Mouse (Mus musculus): ENCODE data around the gene Rbm7. TPM values are rescaled to one million over a fixed set of nuclear protein-coding genes. Genes with fewer than 3 reads are reported as not detected.
A peak's percentile ranks its signal among the peaks of the same experiment; 100 is the strongest.
"Not testable (repeated sequence)": the region's sequence is repeated elsewhere in the genome, so short reads cannot be mapped to it uniquely, and the experiment has no call there.

The Rbm7 gene
- polyA plus RNA-seq, 1 experiment from 2014 or later = 73.8 TPM

- WGBS = 13% methylated on average over 1 of the region's 1 CpGs
- H3K27me3 ChIP-seq (ENCODE audit: control insufficient read depth, insufficient read depth, low read depth, low read length) = no peaks in the 10 kb centered on the region
- no peaks in the 10 kb centered on the region for H3K4me1 ChIP-seq (ENCODE audit: control insufficient read depth, insufficient read depth, low read length)
- H3K4me2 ChIP-seq (ENCODE audit: low read length) = no peak overlapping the region
- no peak for ATAC-seq
- H3K9ac ChIP-seq (ENCODE audit: low read depth, low read length) = no peak overlapping the region
- H3K27ac ChIP-seq (ENCODE audit: low read length) = no peak overlapping the region
- no peaks in the 10 kb centered on the region for H3K36me3 ChIP-seq (ENCODE audit: control insufficient read depth, insufficient read depth, low read length)
- no peak overlapping the region for H3K4me3 ChIP-seq (ENCODE audit: low read depth, low read length)
- no peaks in the 10 kb centered on the region for H3K9me3 ChIP-seq (replicated peaks; ENCODE audit: control insufficient read depth, low read length, poor library complexity, severe bottlenecking)
Observed at GRCm38 (mm10) chr9:48525566-48525965, 30.5 kb upstream of the Rbm7 start.

GRCm38 (mm10) chr9:48520405-48520804, 25.3 kb upstream of the Rbm7 start:
- H3K4me1 ChIP-seq (ENCODE audit: control insufficient read depth, insufficient read depth, low read length); H3K4me2 ChIP-seq (ENCODE audit: low read length); H3K36me3 ChIP-seq (ENCODE audit: control insufficient read depth, insufficient read depth, low read length); H3K9ac ChIP-seq (ENCODE audit: low read depth, low read length); H3K4me3 ChIP-seq (ENCODE audit: low read depth, low read length); ATAC-seq; H3K27me3 ChIP-seq (ENCODE audit: control insufficient read depth, insufficient read depth, low read depth, low read length); H3K9me3 ChIP-seq (replicated peaks; ENCODE audit: control insufficient read depth, low read length, poor library complexity, severe bottlenecking); H3K27ac ChIP-seq (ENCODE audit: low read length): not testable (repeated sequence)
- no CpG with 5 or more reads among the region's 7 CpGs for WGBS

GRCm38 (mm10) chr9:48517372-48518130, 22.5 kb upstream of the Rbm7 start:
- Histone ChIP-seq H3K27ac (ENCODE audit: low read length) (peak overlapping the region; percentile 67), H3K36me3 (ENCODE audit: control insufficient read depth, insufficient read depth, low read length) (no peaks in the 10 kb centered on the region), H3K27me3 (ENCODE audit: control insufficient read depth, insufficient read depth, low read depth, low read length) (no peaks in the 10 kb centered on the region), H3K4me3 (ENCODE audit: low read depth, low read length) (peak overlapping the region; percentile 7; the same call in 1 of the 2 replicates), H3K4me1 (ENCODE audit: control insufficient read depth, insufficient read depth, low read length) (peaks cover 5% of the 10 kb centered on the region), H3K9me3 (replicated peaks; ENCODE audit: control insufficient read depth, low read length, poor library complexity, severe bottlenecking) (no peaks in the 10 kb centered on the region), H3K4me2 (ENCODE audit: low read length) (peak overlapping the region; percentile 47), H3K9ac (ENCODE audit: low read depth, low read length) (peak overlapping the region; percentile 54; the same call in 1 of the 2 replicates)
- WGBS = 42% methylated on average over 19 of the region's 19 CpGs
- peak; percentile 39; the same call in 1 of the 2 replicates for ATAC-seq

GRCm38 (mm10) chr9:48516615-48517371, 21.7 kb upstream of the Rbm7 start:
- Histone ChIP-seq H3K4me2 (ENCODE audit: low read length) (peak overlapping the region; percentile 47), H3K9ac (ENCODE audit: low read depth, low read length) (no peak overlapping the region), H3K9me3 (replicated peaks; ENCODE audit: control insufficient read depth, low read length, poor library complexity, severe bottlenecking) (no peaks in the 10 kb centered on the region), H3K27ac (ENCODE audit: low read length) (peak overlapping the region; percentile 67), H3K4me3 (ENCODE audit: low read depth, low read length) (peak overlapping the region; percentile 7; the same call in 1 of the 2 replicates), H3K36me3 (ENCODE audit: control insufficient read depth, insufficient read depth, low read length) (no peaks in the 10 kb centered on the region), H3K27me3 (ENCODE audit: control insufficient read depth, insufficient read depth, low read depth, low read length) (no peaks in the 10 kb centered on the region), H3K4me1 (ENCODE audit: control insufficient read depth, insufficient read depth, low read length) (peaks cover 5% of the 10 kb centered on the region)
- WGBS = 59% methylated on average over 11 of the region's 11 CpGs
- no peak for ATAC-seq

GRCm38 (mm10) chr9:48515332-48515731, 20.2 kb upstream of the Rbm7 start:
- 57% methylated on average over 1 of the region's 1 CpGs for WGBS
- Histone ChIP-seq H3K4me1 (ENCODE audit: control insufficient read depth, insufficient read depth, low read length) (peaks cover 5% of the 10 kb centered on the region), H3K4me2 (ENCODE audit: low read length) (no peak overlapping the region), H3K9me3 (replicated peaks; ENCODE audit: control insufficient read depth, low read length, poor library complexity, severe bottlenecking) (no peaks in the 10 kb centered on the region), H3K4me3 (ENCODE audit: low read depth, low read length) (no peak overlapping the region), H3K27me3 (ENCODE audit: control insufficient read depth, insufficient read depth, low read depth, low read length) (no peaks in the 10 kb centered on the region), H3K36me3 (ENCODE audit: control insufficient read depth, insufficient read depth, low read length) (no peaks in the 10 kb centered on the region), H3K27ac (ENCODE audit: low read length) (no peak overlapping the region), H3K9ac (ENCODE audit: low read depth, low read length) (no peak overlapping the region)
- ATAC-seq = no peak

- H3K36me3 ChIP-seq (ENCODE audit: control insufficient read depth, insufficient read depth, low read length) = no peaks in the 10 kb centered on the region
- no peak overlapping the region for H3K4me2 ChIP-seq (ENCODE audit: low read length)
- no peaks in the 10 kb centered on the region for H3K9me3 ChIP-seq (replicated peaks; ENCODE audit: control insufficient read depth, low read length, poor library complexity, severe bottlenecking)
- H3K4me3 ChIP-seq (ENCODE audit: low read depth, low read length) = no peak overlapping the region
- H3K27ac ChIP-seq (ENCODE audit: low read length) = no peak overlapping the region
- no peaks in the 10 kb centered on the region for H3K4me1 ChIP-seq (ENCODE audit: control insufficient read depth, insufficient read depth, low read length)
- WGBS = 87% methylated on average over 5 of the region's 5 CpGs
- no peak for ATAC-seq
- H3K9ac ChIP-seq (ENCODE audit: low read depth, low read length) = no peak overlapping the region
- no peaks in the 10 kb centered on the region for H3K27me3 ChIP-seq (ENCODE audit: control insufficient read depth, insufficient read depth, low read depth, low read length)
Observed at GRCm38 (mm10) chr9:48510134-48510533, 15.0 kb upstream of the Rbm7 start.

- Histone ChIP-seq H3K9ac (ENCODE audit: low read depth, low read length) (no peak overlapping the region), H3K9me3 (replicated peaks; ENCODE audit: control insufficient read depth, low read length, poor library complexity, severe bottlenecking) (no peaks in the 10 kb centered on the region), H3K36me3 (ENCODE audit: control insufficient read depth, insufficient read depth, low read length) (no peaks in the 10 kb centered on the region), H3K4me2 (ENCODE audit: low read length) (no peak overlapping the region), H3K27me3 (ENCODE audit: control insufficient read depth, insufficient read depth, low read depth, low read length) (no peaks in the 10 kb centered on the region; the same call in 1 of the 2 replicates), H3K4me1 (ENCODE audit: control insufficient read depth, insufficient read depth, low read length) (no peaks in the 10 kb centered on the region), H3K4me3 (ENCODE audit: low read depth, low read length) (no peak overlapping the region), H3K27ac (ENCODE audit: low read length) (no peak overlapping the region; the same call in 1 of the 2 replicates)
- ATAC-seq = no peak
- WGBS = 59% methylated on average over 8 of the region's 8 CpGs
Observed at GRCm38 (mm10) chr9:48504741-48505365, 9.8 kb upstream of the Rbm7 start.

GRCm38 (mm10) chr9:48503001-48503400, 7.9 kb upstream of the Rbm7 start:
- ATAC-seq = no peak
- 68% methylated on average over 2 of the region's 2 CpGs for WGBS

More at GRCm38 (mm10) chr9:48503001-48503400, 7.9 kb upstream of the Rbm7 start:
- H3K4me1 ChIP-seq (ENCODE audit: control insufficient read depth, insufficient read depth, low read length) = no peaks in the 10 kb centered on the region
- no peak overlapping the region for H3K27ac ChIP-seq (ENCODE audit: low read length)
- H3K9ac ChIP-seq (ENCODE audit: low read depth, low read length) = no peak overlapping the region
- no peak overlapping the region for H3K4me3 ChIP-seq (ENCODE audit: low read depth, low read length)
- no peak overlapping the region for H3K4me2 ChIP-seq (ENCODE audit: low read length)
- no peaks in the 10 kb centered on the region; the same call in 1 of the 2 replicates for H3K27me3 ChIP-seq (ENCODE audit: control insufficient read depth, insufficient read depth, low read depth, low read length)
- H3K36me3 ChIP-seq (ENCODE audit: control insufficient read depth, insufficient read depth, low read length) = no peaks in the 10 kb centered on the region
- H3K9me3 ChIP-seq (replicated peaks; ENCODE audit: control insufficient read depth, low read length, poor library complexity, severe bottlenecking) = no peaks in the 10 kb centered on the region

All from midbrain, embryonic 16.5 days (tissue).